Mouse (Mus musculus) C2C12 (cell line): ENCODE measurements around the gene Kmt5c. TPM values are rescaled to one million over a fixed set of nuclear protein-coding genes. Genes with fewer than 3 reads are reported as not detected.

Source experiments
- H3K27me3 ChIP-seq: one replicate; pipeline ENCODE4 v1.6.1; 2011; ENCODE audit not compliant: control insufficient read depth, insufficient read depth, insufficient read length
- H3K36me3 ChIP-seq: one replicate; pipeline ENCODE4 v1.6.1; 2011; ENCODE audit not compliant: control insufficient read depth, insufficient read depth
- H3K4me3 ChIP-seq: one replicate; pipeline ENCODE4 v1.5.1; 2011; ENCODE audit warnings: mild to moderate bottlenecking, control low read depth; ENCODE audit not compliant: poor library complexity, insufficient read depth, severe bottlenecking
- H3K79me2 ChIP-seq: one replicate; pipeline ENCODE4 v1.6.1; 2011; ENCODE audit not compliant: control insufficient read depth, insufficient read depth
- H3K79me3 ChIP-seq: one replicate; pipeline ENCODE4 v1.6.1; 2011; ENCODE audit warnings: low read depth, control low read depth
- H3ac ChIP-seq: one replicate; pipeline ENCODE3; 2011; ENCODE audit warnings: low read depth; ENCODE audit not compliant: control insufficient read depth, insufficient read length
- CEBPB ChIP-seq: IDR thresholded peaks from one replicate; pipeline ENCODE4 v1.6.1; 2011; ENCODE audit warnings: low read depth, mild to moderate bottlenecking, control low read depth, moderate library complexity
- CTCF ChIP-seq: IDR thresholded peaks from one replicate; pipeline ENCODE4 v1.5.1; 2011; ENCODE audit not compliant: control insufficient read depth, insufficient read depth, insufficient read length
- FOSL1 ChIP-seq: IDR thresholded peaks from one replicate; pipeline ENCODE4 v1.8.0; 2011; ENCODE audit warnings: mild to moderate bottlenecking, low read length; ENCODE audit not compliant: poor library complexity, insufficient read depth, severe bottlenecking
- MAX ChIP-seq: IDR thresholded peaks from one replicate; pipeline ENCODE4 v1.6.1; 2011; ENCODE audit warnings: mild to moderate bottlenecking, control low read depth
- MYOD1 ChIP-seq: IDR thresholded peaks from one replicate; pipeline ENCODE4 v1.6.1; 2011; ENCODE audit warnings: low read depth; ENCODE audit not compliant: control insufficient read depth, insufficient read length
- MYOG ChIP-seq: IDR thresholded peaks from one replicate; pipeline ENCODE4 v1.6.1; 2011; ENCODE audit not compliant: control insufficient read depth, insufficient read length; ENCODE audit errors: extremely low read depth
- USF1 ChIP-seq: IDR thresholded peaks from one replicate; pipeline ENCODE4 v1.6.1; 2011; ENCODE audit warnings: low read depth, mild to moderate bottlenecking, control low read depth, moderate library complexity
- polyA plus RNA-seq: library from polyadenylated mRNA; unstranded; fragments of >200 nt; fragmentation: generic; extraction: Trizol; gene quantifications from one replicate; pipeline ENCODE4 v1.2.1, GENCODE M21; 2012; ENCODE audit warnings: missing spikeins

Kmt5c gene
- polyA plus RNA-seq, 1 experiment: 12.7 TPM

- Histone ChIP-seq H3K27me3 (peaks cover 4% of the 10 kb centered on the region), H3K79me2 (no peaks in the 10 kb centered on the region), H3K36me3 (no peaks in the 10 kb centered on the region), H3K79me3 (no peaks in the 10 kb centered on the region), H3ac (no peak overlapping the region), H3K4me3 (no peak overlapping the region)
- no peak for TF ChIP-seq CTCF
- TF ChIP-seq CEBPB: no peak
Measured at GRCm38 (mm10) chr7:4747156-4747899, 7.4 kb downstream of the Kmt5c start.

GRCm38 (mm10) chr7:4748321-4748720, 8.4 kb downstream of the Kmt5c start:
- TF ChIP-seq MYOG (no peak), CTCF (no peak), CEBPB (no peak), USF1 (no peak), MYOD1 (no peak), FOSL1 (no peak), MAX (no peak)
- H3K79me2 ChIP-seq: no peaks in the 10 kb centered on the region
- peaks cover 4% of the 10 kb centered on the region for H3K27me3 ChIP-seq
- no peak overlapping the region for H3ac ChIP-seq
- H3K4me3 ChIP-seq: no peak overlapping the region
- H3K36me3 ChIP-seq: no peaks in the 10 kb centered on the region
- no peaks in the 10 kb centered on the region for H3K79me3 ChIP-seq

- H3K27me3 ChIP-seq: peaks cover 4% of the 10 kb centered on the region
- no peak for TF ChIP-seq MAX
- H3K36me3 ChIP-seq: no peaks in the 10 kb centered on the region
- H3K4me3 ChIP-seq: no peak overlapping the region
- no peaks in the 10 kb centered on the region for H3K79me2 ChIP-seq
- H3K79me3 ChIP-seq: no peaks in the 10 kb centered on the region
- no peak overlapping the region for H3ac ChIP-seq
Measured at GRCm38 (mm10) chr7:4749169-4749568, 9.3 kb downstream of the Kmt5c start.

GRCm38 (mm10) chr7:4751971-4752820, 12.3 kb downstream of the Kmt5c start:
- no peak for TF ChIP-seq FOSL1
- no peak for TF ChIP-seq USF1
- TF ChIP-seq MYOD1: no peak
- TF ChIP-seq CEBPB: no peak
- no peak for TF ChIP-seq MYOG
- no peak for TF ChIP-seq CTCF
- no peak for TF ChIP-seq MAX
- H3K36me3 ChIP-seq: no peaks in the 10 kb centered on the region
- peaks cover 4% of the 10 kb centered on the region for H3K27me3 ChIP-seq
- no peaks in the 10 kb centered on the region for H3K79me2 ChIP-seq
- no peaks in the 10 kb centered on the region for H3K79me3 ChIP-seq
- no peak overlapping the region for H3K4me3 ChIP-seq
- no peak overlapping the region for H3ac ChIP-seq

- H3K4me3 ChIP-seq: no peak within 1 kb of the TSS
- no peak within 1 kb of the TSS for H3ac ChIP-seq
- H3K79me2 ChIP-seq: no peaks in the 10 kb centered on the region
- no peaks in the 10 kb centered on the region for H3K79me3 ChIP-seq
- peaks cover 4% of the 10 kb centered on the region for H3K27me3 ChIP-seq
- no peaks in the 10 kb centered on the region for H3K36me3 ChIP-seq
- no peak for TF ChIP-seq MAX
- no peak for TF ChIP-seq USF1
- no peak for TF ChIP-seq MYOG
- TF ChIP-seq MYOD1: no peak
- TF ChIP-seq CEBPB: no peak
- no peak for TF ChIP-seq FOSL1
- TF ChIP-seq CTCF: no peak
Measured at GRCm38 (mm10) chr7:4752821-4753570, 13.1 kb downstream of the Kmt5c start, which contains the start of gene Cox6b2. Gene Cox6b2 (minus strand): TSS chr7:4753094.

GRCm38 (mm10) chr7:4759670-4760069, 19.8 kb downstream of the Kmt5c start:
- Histone ChIP-seq H3K79me2 (no peaks in the 10 kb centered on the region), H3ac (no peak overlapping the region), H3K27me3 (peaks cover 9% of the 10 kb centered on the region), H3K36me3 (no peaks in the 10 kb centered on the region), H3K4me3 (no peak overlapping the region), H3K79me3 (no peaks in the 10 kb centered on the region)
- no peak for TF ChIP-seq CEBPB
- TF ChIP-seq MYOG: no peak
- TF ChIP-seq CTCF: no peak
- TF ChIP-seq MYOD1: no peak
- TF ChIP-seq FOSL1: no peak
- no peak for TF ChIP-seq USF1
